Mouse (Mus musculus): ENCODE measurements at regions not wholly inside any gene's neighbourhood (a gene's known extent, or its start where the extent isn't known, plus 50 kb on each side); places are given as distances from the start of the nearest gene placed in this dataset.

DNA sequence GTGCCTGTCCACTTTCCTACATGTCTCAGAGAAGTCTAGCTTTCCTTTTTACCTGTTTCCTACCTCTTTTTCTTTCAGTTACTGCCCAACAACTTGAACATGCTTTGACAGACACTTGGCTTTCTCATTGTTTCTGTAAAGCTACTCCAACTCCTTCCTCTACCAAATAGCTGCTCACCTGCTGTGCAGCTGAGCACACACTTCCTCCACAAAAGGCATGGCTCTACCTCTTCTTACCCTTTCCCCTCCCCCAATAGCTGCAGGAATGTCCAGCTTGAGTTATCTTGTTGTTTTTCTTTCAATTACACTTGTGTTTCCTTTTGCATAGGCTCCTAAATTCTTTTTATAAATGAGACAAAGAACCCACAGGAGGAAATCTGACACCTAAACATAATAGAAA is 50.7 kb upstream of the Isx start:
- TF ChIP-seq CTCF (IDR thresholded peaks at IDR 0.05; ENCODE audit: low read depth) (no peak), EP300 (optimal IDR thresholded peaks at IDR 0.05) (no peak)
